Mouse (Mus musculus) megakaryocyte-erythroid progenitor cell, adult 5-6 weeks (primary cell): ENCODE data around the gene Zc3h18. TPM values are rescaled to one million over a fixed set of nuclear protein-coding genes. Genes with fewer than 3 reads are reported as not detected.

Experiments
- ATAC-seq: replicated peaks from 2 replicates; pipeline ENCODE4 v1.8.0; 2016; ENCODE audit warnings: mild to moderate bottlenecking, inconsistent platforms; ENCODE audit not compliant: severe bottlenecking, poor library complexity, low FRiP score, low TSS enrichment
- total RNA-seq, 2 experiments: library from RNA; stranded (forward) in 1 of 2; stranded (reverse) in 1 of 2; fragments of 200-1000, 215-1000 nt in 1 of 2; fragments of >200 nt in 1 of 2; fragmentation: Nextera tagmentation in 1 of 2; gene quantifications; 2 replicates each; pipeline ENCODE4 v1.2.3; 2014 to 2017

Zc3h18 gene
- total RNA-seq, 2 experiments from 2014 or later: 77.5 to 93.2 TPM

- ATAC-seq: no peak
Observed at GRCm38 (mm10) chr8:122459218-122459900, 83.0 kb downstream of the Zc3h18 start.

- no peak for ATAC-seq
Observed at GRCm38 (mm10) chr8:122459990-122460389, 83.6 kb downstream of the Zc3h18 start.

- peak; percentile 54 for ATAC-seq
Observed at GRCm38 (mm10) chr8:122460524-122461472, 84.4 kb downstream of the Zc3h18 start, which contains the start of gene Snai3. Gene Snai3, minus strand, starts transcription at chr8:122460733.

GRCm38 (mm10) chr8:122461473-122462148 lies 85.2 kb downstream of the Zc3h18 start:
- ATAC-seq: no peak

GRCm38 (mm10) chr8:122462510-122462909 lies 86.1 kb downstream of the Zc3h18 start:
- ATAC-seq: no peak

- ATAC-seq: no peak
Observed at GRCm38 (mm10) chr8:122463651-122464640, 87.5 kb downstream of the Zc3h18 start.

GRCm38 (mm10) chr8:122464985-122465384 lies 88.6 kb downstream of the Zc3h18 start:
- no peak for ATAC-seq

Other genes starting within 250 kb of the Zc3h18 start
- gene Zfpm1, start 94.5 kb upstream of the Zc3h18 start, total RNA-seq (2014; fragmentation: Nextera tagmentation): 188 and 219 TPM in 2 replicates
- gene Zfpm1, start 94.5 kb upstream of the Zc3h18 start, total RNA-seq (2017): 43.8 and 102 TPM in 2 replicates
- gene Trhr2, start 15.9 kb upstream of the Zc3h18 start, total RNA-seq (2014; fragmentation: Nextera tagmentation): not detected in 2 replicates
- gene Trhr2, start 15.9 kb upstream of the Zc3h18 start, total RNA-seq (2017): not detected in 2 replicates
- not detected in 2 replicates for gene Il17c, start 45.4 kb downstream of the Zc3h18 start, total RNA-seq (2014; fragmentation: Nextera tagmentation)
- not detected in 2 replicates for gene Il17c, start 45.4 kb downstream of the Zc3h18 start, total RNA-seq (2017)
- gene Cyba, start 56.3 kb downstream of the Zc3h18 start, total RNA-seq (2014; fragmentation: Nextera tagmentation): 66.0 and 69.7 TPM in 2 replicates
- 25.4 and 28.7 TPM in 2 replicates for gene Cyba, start 56.3 kb downstream of the Zc3h18 start, total RNA-seq (2017)
- 2.4 and 2.9 TPM in 2 replicates for gene Mvd, start 66.8 kb downstream of the Zc3h18 start, total RNA-seq (2014; fragmentation: Nextera tagmentation)
- 0.14 and 1.8 TPM in 2 replicates for gene Mvd, start 66.8 kb downstream of the Zc3h18 start, total RNA-seq (2017)
- 2.2 TPM in 1 of 2 replicates, not detected in the other for gene Snai3, start 84.1 kb downstream of the Zc3h18 start, total RNA-seq (2014; fragmentation: Nextera tagmentation)
- gene Snai3, start 84.1 kb downstream of the Zc3h18 start, total RNA-seq (2017): not detected in 2 replicates
- gene Rnf166, start 99.5 kb downstream of the Zc3h18 start, total RNA-seq (2014; fragmentation: Nextera tagmentation): 33.2 and 37.2 TPM in 2 replicates
- 23.7 and 40.2 TPM in 2 replicates for gene Rnf166, start 99.5 kb downstream of the Zc3h18 start, total RNA-seq (2017)
- gene Ctu2, start 99.5 kb downstream of the Zc3h18 start, total RNA-seq (2014; fragmentation: Nextera tagmentation): 16.4 and 31.6 TPM in 2 replicates
- 14.8 and 15.7 TPM in 2 replicates for gene Ctu2, start 99.5 kb downstream of the Zc3h18 start, total RNA-seq (2017)
- 84.0 and 93.5 TPM in 2 replicates for gene Piezo1, start 174.7 kb downstream of the Zc3h18 start, total RNA-seq (2014; fragmentation: Nextera tagmentation)
- 31.1 and 31.5 TPM in 2 replicates for gene Piezo1, start 174.7 kb downstream of the Zc3h18 start, total RNA-seq (2017)
- 133 and 150 TPM in 2 replicates for gene Cdt1, start 191.4 kb downstream of the Zc3h18 start, total RNA-seq (2014; fragmentation: Nextera tagmentation)
- gene Cdt1, start 191.4 kb downstream of the Zc3h18 start, total RNA-seq (2017): 34.5 and 70.6 TPM in 2 replicates
- gene Aprt, start 200.3 kb downstream of the Zc3h18 start, total RNA-seq (2014; fragmentation: Nextera tagmentation): 228 and 254 TPM in 2 replicates
- 55.1 and 106 TPM in 2 replicates for gene Aprt, start 200.3 kb downstream of the Zc3h18 start, total RNA-seq (2017)
- gene Galns, start 234.9 kb downstream of the Zc3h18 start, total RNA-seq (2014; fragmentation: Nextera tagmentation): 21.7 and 31.5 TPM in 2 replicates
- gene Galns, start 234.9 kb downstream of the Zc3h18 start, total RNA-seq (2017): 3.8 and 8.2 TPM in 2 replicates
- 24.4 and 27.7 TPM in 2 replicates for gene Trappc2l, start 235.0 kb downstream of the Zc3h18 start, total RNA-seq (2014; fragmentation: Nextera tagmentation)
- gene Trappc2l, start 235.0 kb downstream of the Zc3h18 start, total RNA-seq (2017): 10.2 and 19.6 TPM in 2 replicates
- gene Pabpn1l, start 246.1 kb downstream of the Zc3h18 start, total RNA-seq (2014; fragmentation: Nextera tagmentation): not detected in 2 replicates
- not detected in 2 replicates for gene Pabpn1l, start 246.1 kb downstream of the Zc3h18 start, total RNA-seq (2017)